Mouse (Mus musculus) small intestine, adult 2 months (tissue): ENCODE measurements around the gene Tle2.

ENCODE experiments used
- CTCF ChIP-seq: fragments of 200-500 bp; IDR thresholded peaks from 2 replicates; pipeline ENCODE4 v1.5.1; 2012; ENCODE audit warnings: low read depth, mild to moderate bottlenecking, control low read depth, inconsistent platforms, low read length, moderate library complexity, mixed read lengths; ENCODE audit not compliant: insufficient replicate concordance, insufficient read length; ENCODE audit errors: extremely low read depth
- POLR2A ChIP-seq: fragments of 200-500 bp; IDR thresholded peaks from 2 replicates; pipeline ENCODE4 v1.6.1; 2012; ENCODE audit warnings: low read depth, mild to moderate bottlenecking, control low read depth, inconsistent platforms, low read length, moderate library complexity

GRCm38 (mm10) chr10:81568381-81569191, 5.8 kb upstream of the Tle2 start:
- TF ChIP-seq POLR2A, result no peak
- no peak for TF ChIP-seq CTCF
